Mouse (Mus musculus) liver, embryonic 14.5 days (tissue): ENCODE measurements at regions not wholly inside any gene's neighbourhood (a gene's known extent, or its start where the extent isn't known, plus 50 kb on each side); places are given as distances from the start of the nearest gene placed in this dataset.
"Not testable (repeated sequence)": the region's sequence is repeated elsewhere in the genome, so short reads cannot be mapped to it uniquely, and the experiment has no call there.

ENCODE experiments used
- ATAC-seq: fragments of 200-750 bp; cut with Nextera tagmentation; 2 replicates; pipeline ENCODE4 v1.8.0; 2017; ENCODE audit warnings: moderate number of reproducible peaks, mild to moderate bottlenecking, moderate library complexity; ENCODE audit not compliant: insufficient read depth
- DNase-seq, 3 experiments: peaks; one replicate each; pipeline ENCODE4 v3.0.0-alpha.2; 2012 to 2013; ENCODE audit warnings: low read depth in 3 of 3, low spot score in 3 of 3
- H3K27ac ChIP-seq: fragments of 300-500 bp; sonication (generic); 2 replicates; pipeline ENCODE4 v1.5.1; 2014; ENCODE audit warnings: moderate library complexity, mild to moderate bottlenecking, control low read depth, inconsistent platforms
- H3K27me3 ChIP-seq: fragments of 300-500 bp; sonication (generic); 2 replicates; pipeline ENCODE4 v1.6.1; 2014; ENCODE audit warnings: mild to moderate bottlenecking, low read length, moderate library complexity; ENCODE audit not compliant: control insufficient read depth, insufficient read depth
- H3K36me3 ChIP-seq: fragments of 300-500 bp; sonication (generic); replicated peaks from 2 replicates; pipeline ENCODE4 v1.6.1; 2014; ENCODE audit warnings: low read depth; ENCODE audit not compliant: control insufficient read depth, insufficient read depth
- H3K4me1 ChIP-seq, 2 experiments: fragments of 200-500 bp in 1 of 2; fragments of 300-500 bp in 1 of 2; sonication (generic) in 1 of 2; replicated peaks; 2 replicates each; pipeline ENCODE4 v1.6.1; 2012 to 2014; ENCODE audit warnings: antibody characterized with exemption in 1 of 2, inconsistent platforms in 1 of 2, low read length in 1 of 2; ENCODE audit not compliant: control insufficient read depth in 2 of 2, insufficient read depth in 2 of 2
- H3K4me2 ChIP-seq: fragments of 300-500 bp; sonication (generic); 2 replicates; pipeline ENCODE4 v1.6.1; 2014; ENCODE audit warnings: low read depth, mild to moderate bottlenecking, control low read depth, moderate library complexity
- H3K4me3 ChIP-seq, 2 experiments: fragments of 200-500 bp in 1 of 2; fragments of 300-500 bp in 1 of 2; sonication (generic) in 1 of 2; 2 replicates each; pipeline ENCODE4 v1.5.1; 2012 to 2014; ENCODE audit warnings: low read depth in 2 of 2, low read length in 2 of 2, mild to moderate bottlenecking in 2 of 2, control low read depth in 1 of 2, inconsistent platforms in 1 of 2, moderate library complexity in 1 of 2; ENCODE audit not compliant: insufficient read depth in 1 of 2
- H3K9ac ChIP-seq: fragments of 300-500 bp; sonication (generic); replicated peaks from 2 replicates; pipeline ENCODE4 v1.6.1; 2014; ENCODE audit warnings: mild to moderate bottlenecking, control low read depth, moderate library complexity
- H3K9me3 ChIP-seq: fragments of 300-500 bp; sonication (generic); 2 replicates; pipeline ENCODE4 v1.6.1; 2016; ENCODE audit warnings: low read length, mixed read lengths; ENCODE audit not compliant: control insufficient read depth
- CTCF ChIP-seq: IDR thresholded peaks from 2 replicates; pipeline ENCODE4 v1.5.1; 2016; ENCODE audit warnings: antibody characterized with exemption, low read depth, control low read depth
- EP300 ChIP-seq: IDR thresholded peaks from 2 replicates; pipeline ENCODE4 v1.6.1; 2016; ENCODE audit warnings: antibody characterized with exemption, low read depth
- WGBS: fragments of 180-500 bp; shearing (Covaris S2); extraction: QIAGEN DNeasy Blood & Tissue Kit; methylation state at CpG from one replicate; pipeline ENCODE4 v1.1.7; 2014; ENCODE audit not compliant: insufficient replicate concordance; 5-methylcytosine and 5-hydroxymethylcytosine counted together

DNA sequence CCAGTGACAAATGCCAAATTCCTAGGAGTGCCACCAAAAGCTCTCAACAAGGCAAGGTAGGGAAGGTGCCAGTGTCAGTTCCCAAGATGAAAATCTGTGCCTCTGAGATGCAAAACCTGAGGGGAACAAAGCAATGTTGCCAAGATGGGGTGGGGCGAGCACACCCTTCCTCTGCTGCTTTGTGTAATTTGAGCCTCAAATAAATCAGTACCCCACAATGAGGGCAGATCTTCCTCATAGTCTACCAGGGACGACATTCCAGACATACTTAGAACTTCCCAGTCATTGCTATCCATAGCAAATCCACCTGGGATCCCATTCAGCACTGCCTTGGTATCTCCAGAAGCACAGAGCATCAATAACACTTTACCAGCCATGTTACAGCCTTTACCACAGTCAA is 129.9 kb upstream of the Tac1 start:
- no peak overlapping the region for H3K27ac ChIP-seq
- H3K4me1 ChIP-seq, result no peaks in the 10 kb centered on the region
- ATAC-seq, result no peak
- WGBS, result 20% methylated on average over 2 of the region's 2 CpGs
- no peak overlapping the region for H3K4me2 ChIP-seq
- no peaks in the 10 kb centered on the region for H3K9me3 ChIP-seq
- H3K27me3 ChIP-seq, result no peaks in the 10 kb centered on the region
- H3K9ac ChIP-seq, result no peak overlapping the region
- H3K4me3 ChIP-seq, result no peak overlapping the region
- no peak for DNase-seq
- no peaks in the 10 kb centered on the region for H3K36me3 ChIP-seq
- no peak for TF ChIP-seq CTCF
- TF ChIP-seq EP300, result no peak

DNA sequence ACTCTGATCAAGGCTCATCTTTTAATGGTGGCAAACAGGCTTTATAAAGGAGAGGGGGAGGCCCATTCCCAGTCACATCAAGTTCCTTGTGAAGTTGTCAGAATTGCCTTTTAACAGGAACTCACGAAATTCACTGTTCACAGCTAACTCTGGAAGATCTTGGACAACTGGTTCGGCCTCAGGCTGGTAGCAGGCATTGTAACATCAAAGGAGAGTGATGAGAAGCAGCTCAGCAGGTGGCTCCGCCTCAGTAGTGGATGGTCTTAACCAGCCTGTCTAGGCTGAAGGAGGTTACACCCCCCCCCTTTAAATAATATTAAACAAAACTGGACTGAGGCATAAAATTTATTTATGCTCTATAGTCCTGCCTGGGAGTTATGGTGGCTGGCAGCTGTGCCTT is 113.0 kb upstream of the Tac1 start:
- no peak overlapping the region for H3K4me3 ChIP-seq
- no peaks in the 10 kb centered on the region for H3K9me3 ChIP-seq
- ATAC-seq, result no peak
- no peaks in the 10 kb centered on the region for H3K36me3 ChIP-seq
- WGBS, result 45% methylated on average over 3 of the region's 3 CpGs
- H3K27me3 ChIP-seq, result no peaks in the 10 kb centered on the region
- no peak overlapping the region for H3K4me2 ChIP-seq
- H3K9ac ChIP-seq, result no peak overlapping the region
- TF ChIP-seq EP300, result no peak
- no peak for TF ChIP-seq CTCF
- H3K27ac ChIP-seq, result no peak overlapping the region
- H3K4me1 ChIP-seq, result no peaks in the 10 kb centered on the region
- no peak for DNase-seq

DNA sequence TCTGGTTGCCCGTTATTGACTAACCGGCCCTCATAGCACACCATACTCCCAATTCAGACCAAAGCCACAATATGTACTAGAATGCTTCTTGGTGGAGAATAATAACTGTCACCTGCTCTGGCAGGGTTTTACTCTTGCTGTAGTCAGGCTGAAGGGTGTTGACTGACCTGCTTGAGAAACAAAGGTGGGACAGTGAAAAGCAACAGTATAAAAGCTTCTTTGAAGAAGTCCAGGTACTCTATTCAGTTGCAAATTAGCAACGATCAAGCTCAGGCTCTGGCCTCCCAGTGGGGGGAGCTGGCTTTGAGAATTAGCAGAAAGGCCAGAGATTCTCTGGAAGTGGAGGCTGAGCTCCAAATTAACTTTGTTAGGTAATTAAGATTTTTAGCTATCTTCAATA is 112.4 kb upstream of the Tac1 start:
- H3K4me2 ChIP-seq, H3K36me3 ChIP-seq, H3K4me1 ChIP-seq, H3K9me3 ChIP-seq, H3K27me3 ChIP-seq, H3K9ac ChIP-seq, H3K27ac ChIP-seq, DNase-seq, ATAC-seq, H3K4me3 ChIP-seq: not testable (repeated sequence)
- WGBS, result 56% methylated on average over 3 of the region's 3 CpGs

DNA sequence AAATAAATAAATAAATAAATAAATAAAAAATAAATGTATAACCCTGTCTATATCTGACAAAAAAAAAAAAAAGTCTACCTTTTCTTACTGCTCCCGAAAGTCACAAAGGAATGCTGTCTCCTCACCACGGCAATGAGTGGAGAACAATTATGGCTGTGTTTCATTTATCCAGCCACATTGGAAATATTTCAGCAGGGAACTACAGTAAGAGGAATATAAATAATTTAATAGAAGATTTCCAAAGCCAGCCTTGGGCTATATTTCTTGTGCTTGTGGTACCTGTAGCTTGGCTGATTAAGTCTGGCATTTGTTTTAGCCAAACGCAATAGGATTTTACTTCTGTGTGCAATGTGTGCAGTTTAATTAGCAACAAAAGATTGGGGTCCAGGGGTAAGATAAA is 98.8 kb upstream of the Tac1 start:
- Histone ChIP-seq H3K9me3 (no peaks in the 10 kb centered on the region), H3K4me3 (no peak overlapping the region), H3K36me3 (no peaks in the 10 kb centered on the region), H3K27ac (no peak overlapping the region), H3K4me1 (no peaks in the 10 kb centered on the region), H3K9ac (no peak overlapping the region), H3K4me2 (no peak overlapping the region), H3K27me3 (no peaks in the 10 kb centered on the region)
- DNase-seq, result no peak
- TF ChIP-seq EP300 (no peak), CTCF (no peak)
- no peak for ATAC-seq
- 78% methylated on average over 3 of the region's 3 CpGs for WGBS

DNA sequence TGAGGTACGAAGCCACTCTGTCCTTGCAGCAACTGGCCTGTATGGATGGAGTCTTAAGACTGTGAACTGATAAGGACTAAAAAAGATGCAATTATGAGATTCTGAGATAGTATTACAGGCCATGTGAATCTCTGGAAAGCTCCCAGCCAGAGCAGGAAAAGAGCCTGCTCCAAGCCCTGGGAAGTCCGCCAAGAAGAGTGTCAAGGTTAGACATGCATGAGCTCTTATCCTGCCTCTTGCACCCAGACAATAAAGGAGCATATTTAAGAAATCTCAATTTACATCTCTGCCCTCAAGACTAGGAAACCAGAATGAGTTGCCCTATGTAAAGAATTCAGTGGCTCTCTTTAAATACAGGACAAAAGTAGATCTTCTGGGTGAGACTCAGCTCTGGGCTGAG is 90.8 kb upstream of the Tac1 start:
- H3K4me2 ChIP-seq, result no peak overlapping the region
- ATAC-seq, result no peak
- no peak for TF ChIP-seq EP300
- TF ChIP-seq CTCF, result no peak
- no peak overlapping the region for H3K27ac ChIP-seq
- H3K9ac ChIP-seq, result no peak overlapping the region
- 74% methylated on average over 2 of the region's 2 CpGs for WGBS
- H3K27me3 ChIP-seq, result no peaks in the 10 kb centered on the region
- no peak overlapping the region for H3K4me3 ChIP-seq
- DNase-seq, result no peak
- H3K36me3 ChIP-seq, result no peaks in the 10 kb centered on the region
- no peaks in the 10 kb centered on the region for H3K4me1 ChIP-seq
- no peaks in the 10 kb centered on the region for H3K9me3 ChIP-seq

DNA sequence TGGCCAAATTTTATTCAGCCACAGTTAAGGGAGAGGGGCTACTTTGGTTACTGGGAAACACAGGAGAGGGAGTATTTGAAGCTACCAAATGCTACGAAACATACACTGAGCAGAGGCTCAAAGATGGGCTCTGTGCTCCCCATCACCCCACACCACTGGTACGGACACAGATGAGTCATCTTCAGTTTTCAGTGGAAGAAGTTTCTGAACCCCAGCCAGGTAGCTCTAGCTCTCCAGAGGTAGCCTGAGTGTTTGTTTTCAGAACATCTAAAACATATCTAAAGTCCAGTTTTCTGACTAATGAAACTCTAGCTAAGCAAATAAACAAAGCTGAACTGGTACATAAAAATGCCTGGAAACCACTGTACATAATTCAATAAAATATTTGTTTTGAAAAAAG is 90.3 kb upstream of the Tac1 start:
- Histone ChIP-seq H3K4me3 (no peak overlapping the region), H3K27ac (no peak overlapping the region), H3K27me3 (no peaks in the 10 kb centered on the region), H3K4me2 (no peak overlapping the region), H3K9me3 (no peaks in the 10 kb centered on the region), H3K9ac (no peak overlapping the region), H3K4me1 (no peaks in the 10 kb centered on the region), H3K36me3 (no peaks in the 10 kb centered on the region)
- TF ChIP-seq EP300 (no peak), CTCF (no peak)
- 55% methylated on average over 2 of the region's 2 CpGs for WGBS
- ATAC-seq (no peak), DNase-seq (no peak)
